Mouse (Mus musculus) MEL (cell line): ENCODE measurements around the gene Dpf2. TPM values are rescaled to one million over a fixed set of nuclear protein-coding genes. Genes with fewer than 3 reads are reported as not detected.

Experiments used
- DNase-seq: peaks from one replicate; pipeline ENCODE4 v3.0.0; 2011; ENCODE audit warnings: low read depth, low spot score
- H3K27ac ChIP-seq: 2 replicates; pipeline ENCODE4 v1.5.1; 2012; ENCODE audit warnings: low read depth, mild to moderate bottlenecking, control low read depth, low read length, moderate library complexity; ENCODE audit not compliant: control insufficient read depth
- H3K27me3 ChIP-seq, 2 experiments: fragments of 150-350 bp in 1 of 2; sonication (generic) in 1 of 2; 2 replicates each; pipeline ENCODE4 v1.6.1; 2012; ENCODE audit warnings: low read length in 2 of 2, mild to moderate bottlenecking in 2 of 2, improper control_type of control experiment in 1 of 2, moderate library complexity in 1 of 2; ENCODE audit not compliant: insufficient read depth in 2 of 2, control insufficient read depth in 1 of 2
- H3K36me3 ChIP-seq, 2 experiments: 2 replicates each; pipeline ENCODE4 v1.6.1; 2012 to 2014; ENCODE audit warnings: low read length in 2 of 2, improper control_type of control experiment in 1 of 2, inconsistent platforms in 1 of 2, mild to moderate bottlenecking in 1 of 2; ENCODE audit not compliant: insufficient read depth in 2 of 2, control insufficient read depth in 1 of 2
- H3K4me1 ChIP-seq, 2 experiments: fragments of 150-350 bp in 1 of 2; sonication (generic) in 1 of 2; 2 replicates each; pipeline ENCODE4 v1.6.1; 2012; ENCODE audit warnings: low read length in 2 of 2, improper control_type of control experiment in 1 of 2, mild to moderate bottlenecking in 1 of 2; ENCODE audit not compliant: insufficient read depth in 2 of 2, control insufficient read depth in 1 of 2
- H3K4me3 ChIP-seq, 2 experiments: fragments of 150-350 bp in 1 of 2; sonication (generic) in 1 of 2; 2 replicates each; pipeline ENCODE4 v1.5.1; 2012; ENCODE audit warnings: low read depth in 2 of 2, low read length in 2 of 2, mild to moderate bottlenecking in 2 of 2, moderate library complexity in 2 of 2, control low read depth in 1 of 2, improper control_type of control experiment in 1 of 2; ENCODE audit not compliant: control insufficient read depth in 1 of 2, insufficient read depth in 1 of 2
- H3K79me2 ChIP-seq: 2 replicates; pipeline ENCODE4 v1.6.1; 2012; ENCODE audit warnings: mild to moderate bottlenecking, low read length, moderate library complexity; ENCODE audit not compliant: control insufficient read depth, poor library complexity, insufficient read depth
- H3K9ac ChIP-seq: 2 replicates; pipeline ENCODE4 v1.6.1; 2012; ENCODE audit warnings: low read depth, mild to moderate bottlenecking, control low read depth, low read length, moderate library complexity; ENCODE audit not compliant: control insufficient read depth, poor library complexity, severe bottlenecking
- H3K9me3 ChIP-seq: fragments of 150-350 bp; sonication (generic); replicated peaks from 2 replicates; pipeline ENCODE4 v1.6.1; 2012; ENCODE audit warnings: mild to moderate bottlenecking, low read length, improper control_type of control experiment, moderate library complexity; ENCODE audit not compliant: insufficient read depth
- BHLHE40 ChIP-seq: IDR thresholded peaks from 2 replicates; pipeline ENCODE4 v1.6.1; 2012; ENCODE audit warnings: low read depth, mild to moderate bottlenecking, inconsistent platforms, low read length, improper control_type of control experiment, borderline replicate concordance
- CHD2 ChIP-seq: IDR thresholded peaks from 2 replicates; pipeline ENCODE4 v1.6.1; 2011; ENCODE audit warnings: low read length, improper control_type of control experiment
- CTCF ChIP-seq, 3 experiments: IDR thresholded peaks in 2 of 3; conservative IDR thresholded peaks in 1 of 3; 2 replicates each; pipeline ENCODE4 v1.5.1; 2011 to 2012; ENCODE audit warnings: low read length in 3 of 3, low read depth in 2 of 3, mild to moderate bottlenecking in 2 of 3, improper control_type of control experiment in 1 of 3, inconsistent platforms in 1 of 3, mixed read lengths in 1 of 3, moderate library complexity in 1 of 3; ENCODE audit not compliant: control insufficient read depth in 1 of 3, insufficient read depth in 1 of 3, poor library complexity in 1 of 3, severe bottlenecking in 1 of 3
- E2F4 ChIP-seq: IDR thresholded peaks from 2 replicates; pipeline ENCODE4 v1.6.1; 2011; ENCODE audit warnings: low read depth, low read length, improper control_type of control experiment, borderline replicate concordance
- ETS1 ChIP-seq: IDR thresholded peaks from 2 replicates; pipeline ENCODE4 v1.6.1; 2012; ENCODE audit warnings: low read depth, mild to moderate bottlenecking, inconsistent platforms, low read length, improper control_type of control experiment, moderate library complexity
- GABPA ChIP-seq: IDR thresholded peaks from 2 replicates; pipeline ENCODE4 v1.6.1; 2012; ENCODE audit warnings: low read depth, mild to moderate bottlenecking, inconsistent platforms, low read length, improper control_type of control experiment, moderate library complexity
- GATA1 ChIP-seq: IDR thresholded peaks from 2 replicates; pipeline ENCODE4 v1.6.1; 2011; ENCODE audit warnings: low read depth, low read length, improper control_type of control experiment
- HCFC1 ChIP-seq: IDR thresholded peaks from 2 replicates; pipeline ENCODE4 v1.6.1; 2012; ENCODE audit warnings: low read depth, mild to moderate bottlenecking, inconsistent platforms, low read length, improper control_type of control experiment, moderate library complexity
- JUND ChIP-seq: IDR thresholded peaks from 2 replicates; pipeline ENCODE4 v1.6.1; 2011; ENCODE audit warnings: low read depth, mild to moderate bottlenecking, improper control_type of control experiment, low read length
- KAT2A ChIP-seq: conservative IDR thresholded peaks from 2 replicates; pipeline ENCODE4 v1.6.1; 2012; ENCODE audit warnings: low read depth, low read length, improper control_type of control experiment, inconsistent platforms
- MAFK ChIP-seq: IDR thresholded peaks from 2 replicates; pipeline ENCODE4 v1.6.1; 2011; ENCODE audit warnings: low read depth, mild to moderate bottlenecking, low read length, improper control_type of control experiment, borderline replicate concordance
- MAX ChIP-seq: IDR thresholded peaks from 2 replicates; pipeline ENCODE4 v1.6.1; 2011; ENCODE audit warnings: low read length, improper control_type of control experiment
- MAZ ChIP-seq: IDR thresholded peaks from 2 replicates; pipeline ENCODE4 v1.6.1; 2012; ENCODE audit warnings: low read depth, mild to moderate bottlenecking, inconsistent platforms, low read length, improper control_type of control experiment
- MXI1 ChIP-seq: IDR thresholded peaks from 2 replicates; pipeline ENCODE4 v1.6.1; 2011; ENCODE audit warnings: mild to moderate bottlenecking, low read depth, low read length, improper control_type of control experiment
- MYC ChIP-seq: IDR thresholded peaks from 2 replicates; pipeline ENCODE4 v1.6.1; 2011; ENCODE audit warnings: low read depth, mild to moderate bottlenecking, low read length, improper control_type of control experiment, moderate library complexity
- NELFE ChIP-seq: IDR thresholded peaks from 2 replicates; pipeline ENCODE4 v1.6.1; 2011; ENCODE audit warnings: low read depth, low read length, improper control_type of control experiment
- RAD21 ChIP-seq: IDR thresholded peaks from 2 replicates; pipeline ENCODE4 v1.6.1; 2011; ENCODE audit warnings: mild to moderate bottlenecking, low read depth, low read length, improper control_type of control experiment
- RCOR1 ChIP-seq: IDR thresholded peaks from 2 replicates; pipeline ENCODE4 v1.6.1; 2012; ENCODE audit warnings: low read depth, mild to moderate bottlenecking, inconsistent platforms, low read length, improper control_type of control experiment
- SIN3A ChIP-seq: IDR thresholded peaks from 2 replicates; pipeline ENCODE4 v1.6.1; 2012; ENCODE audit warnings: low read length, improper control_type of control experiment, inconsistent platforms
- SMC3 ChIP-seq: IDR thresholded peaks from 2 replicates; pipeline ENCODE4 v1.6.1; 2011; ENCODE audit warnings: low read depth, low read length, improper control_type of control experiment
- UBTF ChIP-seq: IDR thresholded peaks from 2 replicates; pipeline ENCODE4 v1.6.1; 2012; ENCODE audit warnings: low read depth, mild to moderate bottlenecking, inconsistent platforms, low read length, improper control_type of control experiment, moderate library complexity, borderline replicate concordance; ENCODE audit not compliant: insufficient read depth
- USF1 ChIP-seq: IDR thresholded peaks from 2 replicates; pipeline ENCODE4 v1.6.1; 2014; ENCODE audit warnings: low read depth, mild to moderate bottlenecking, inconsistent platforms, low read length, improper control_type of control experiment, moderate library complexity
- USF2 ChIP-seq, 2 experiments: IDR thresholded peaks; 2 replicates each; pipeline ENCODE4 v1.6.1; 2011 to 2012; ENCODE audit warnings: improper control_type of control experiment in 2 of 2, low read length in 2 of 2, borderline replicate concordance in 1 of 2, inconsistent platforms in 1 of 2, low read depth in 1 of 2, mild to moderate bottlenecking in 1 of 2; ENCODE audit not compliant: insufficient read depth in 1 of 2
- ZC3H11A ChIP-seq: IDR thresholded peaks from 2 replicates; pipeline ENCODE4 v1.6.1; 2012; ENCODE audit warnings: low read depth, mild to moderate bottlenecking, inconsistent platforms, low read length, improper control_type of control experiment
- ZKSCAN1 ChIP-seq: IDR thresholded peaks from 2 replicates; pipeline ENCODE4 v1.6.1; 2012; ENCODE audit warnings: low read depth, mild to moderate bottlenecking, inconsistent platforms, low read length, improper control_type of control experiment, moderate library complexity
- ZMIZ1 ChIP-seq: IDR thresholded peaks from 2 replicates; pipeline ENCODE4 v1.6.1; 2012; ENCODE audit warnings: low read depth, mild to moderate bottlenecking, inconsistent platforms, low read length, improper control_type of control experiment, moderate library complexity
- polyA plus RNA-seq, 2 experiments: library from polyadenylated mRNA; stranded (reverse) in 1 of 2; unstranded in 1 of 2; fragments of >175 nt in 1 of 2; fragments of >200 nt in 1 of 2; gene quantifications; 2 replicates each; pipeline versions ENCODE4 v1.2.1 to v1.2.4; 2012; ENCODE audit warnings: low replicate concordance in 2 of 2, low read depth in 1 of 2; ENCODE audit not compliant: insufficient read length in 2 of 2, insufficient read depth in 1 of 2, missing spikeins in 1 of 2
- total RNA-seq: library from RNA; depleted of rRNA; stranded (reverse); fragments of 300-350 nt; gene quantifications from 2 replicates; pipeline ENCODE4 v1.2.3, GENCODE M21; 2012; rRNA removed

The Dpf2 gene
- total RNA-seq = 45.7 and 58.6 TPM in 2 replicates
- 100 to 1,000 TPM; 133 to 166 TPM for polyA plus RNA-seq

DNA sequence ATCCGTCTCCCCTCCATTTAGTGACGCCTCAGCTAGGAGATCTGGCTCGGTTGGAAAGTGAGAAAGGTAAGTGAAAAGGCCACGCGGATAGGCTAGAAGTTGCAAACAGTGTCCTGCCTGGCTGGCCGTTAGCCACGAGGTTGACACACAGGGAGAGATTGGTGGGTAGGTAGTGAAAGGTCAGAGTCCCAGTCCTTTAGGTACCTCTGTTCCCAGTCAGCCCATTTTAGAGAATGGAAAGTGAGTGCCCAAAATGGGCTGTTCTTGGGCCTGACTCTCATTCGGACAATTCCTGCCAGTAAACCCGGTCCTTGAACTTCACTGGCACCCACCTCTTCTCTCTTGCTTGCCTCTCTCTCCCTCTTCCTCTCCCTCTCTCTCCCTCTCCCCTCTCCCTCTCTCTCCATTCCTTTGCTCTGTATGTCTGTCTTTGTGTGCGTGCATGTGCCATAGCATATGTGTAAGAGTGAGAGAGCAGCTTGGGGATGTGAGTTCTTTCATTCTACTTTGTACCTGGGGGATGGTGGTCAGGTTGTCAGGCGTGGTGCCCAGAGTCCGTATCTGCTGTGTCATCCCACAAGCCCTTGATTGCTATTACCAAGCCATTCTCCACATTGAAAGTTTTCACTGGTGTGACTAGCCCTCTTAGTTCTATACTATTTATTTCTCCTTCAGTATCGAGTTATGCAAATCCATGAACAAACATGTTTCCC, at the start of gene Dpf2:
Gene Dpf2, minus strand, starts transcription at position 4 of the 713 bp plus-strand sequence.
- Histone ChIP-seq H3K27me3 (no peaks in the 10 kb centered on the region), H3K27ac (peak within 1 kb of the TSS; percentile 89), H3K79me2 (peaks cover 40% of the 10 kb centered on the region), H3K9ac (peak within 1 kb of the TSS; percentile 97), H3K36me3 (peaks cover 2 to 29% of the 10 kb centered on the region in 2 experiments; a peak in 3 of 4 replicates), H3K9me3 (no peaks in the 10 kb centered on the region), H3K4me1 (peaks cover 8 to 27% of the 10 kb centered on the region in 2 experiments), H3K4me3 (peak within 1 kb of the TSS; percentile 87 to 99)
- TF ChIP-seq NELFE (peak; percentile 74; the same call in 1 of the 2 replicates), UBTF (no peak), USF2 (IDR thresholded peaks at IDR 0.05; ENCODE audit: borderline replicate concordance in 1 of 2, insufficient read depth in 1 of 2, low read depth in 1 of 2, low read length in 2 of 2) (no peak), MAZ (0 out of 2 replicates have a peak, but pooled peaks have one; percentile 27), MAFK (no peak), SMC3 (no peak), MYC (0 out of 2 replicates have a peak, but pooled peaks have one; percentile 20), ZC3H11A (no peak), CHD2 (no peak), RCOR1 (no peak), CTCF (IDR thresholded peaks at IDR 0.05 in 2 of 3, conservative IDR thresholded peaks at IDR 0.05 in 1 of 3; ENCODE audit: control insufficient read depth in 1 of 3, insufficient read depth in 1 of 3, low read depth in 2 of 3, low read length in 3 of 3, poor library complexity in 1 of 3, severe bottlenecking in 1 of 3) (no peak), MAX (no peak), ETS1 (no peak), KAT2A (no peak), ZKSCAN1 (no peak), SIN3A (peak; percentile 20; the same call in 1 of the 2 replicates), GABPA (peak; percentile 49; the same call in 1 of the 2 replicates), ZMIZ1 (0 out of 2 replicates have a peak, but pooled peaks have one; percentile 34), BHLHE40 (no peak), HCFC1 (no peak), GATA1 (no peak), USF1 (no peak), E2F4 (no peak), MXI1 (peak; percentile 41; the same call in 1 of the 2 replicates), RAD21 (no peak), JUND (peak; percentile 20; the same call in 1 of the 2 replicates)
- peak; percentile 64 for DNase-seq
